Mouse (Mus musculus) ES-E14 (cell line): ENCODE data around the gene Gpsm2. TPM values are rescaled to one million over a fixed set of nuclear protein-coding genes. Genes with fewer than 3 reads are reported as not detected.

ENCODE experiments used
- DNase-seq: peaks from one replicate; pipeline ENCODE4 v3.0.0-alpha.2; 2013; ENCODE audit warnings: low read depth, low spot score
- H3K27ac ChIP-seq: 2 replicates; pipeline ENCODE4 v1.5.1; 2012; ENCODE audit warnings: low read depth, mild to moderate bottlenecking, low read length, moderate library complexity, mixed read lengths; ENCODE audit not compliant: poor library complexity, insufficient read depth, severe bottlenecking
- H3K36me3 ChIP-seq: 2 replicates; pipeline ENCODE4 v1.6.1; 2012; ENCODE audit warnings: mild to moderate bottlenecking, low read length, moderate library complexity, mixed read lengths; ENCODE audit not compliant: control insufficient read depth, poor library complexity, insufficient read depth, severe bottlenecking
- H3K4me1 ChIP-seq, 2 experiments: fragments of 150-350 bp in 1 of 2; sonication (generic) in 1 of 2; 2 replicates each; pipeline ENCODE4 v1.6.1; 2012; ENCODE audit warnings: low read length in 2 of 2, mild to moderate bottlenecking in 1 of 2, mixed read lengths in 1 of 2; ENCODE audit not compliant: control insufficient read depth in 2 of 2, insufficient read depth in 2 of 2, poor library complexity in 1 of 2
- H3K4me3 ChIP-seq, 2 experiments: fragments of 150-350 bp in 1 of 2; sonication (generic) in 1 of 2; 2 replicates each; pipeline ENCODE4 v1.5.1; 2012; ENCODE audit warnings: low read length in 2 of 2, low read depth in 1 of 2, mild to moderate bottlenecking in 1 of 2, mixed read lengths in 1 of 2; ENCODE audit not compliant: insufficient read depth in 1 of 2, poor library complexity in 1 of 2, severe bottlenecking in 1 of 2
- H3K9ac ChIP-seq: 2 replicates; pipeline ENCODE4 v1.6.1; 2012; ENCODE audit warnings: low read depth, mild to moderate bottlenecking, low read length, mixed read lengths; ENCODE audit not compliant: poor library complexity, insufficient read depth, severe bottlenecking
- H3K9me3 ChIP-seq: fragments of 150-350 bp; sonication (generic); 2 replicates; pipeline ENCODE4 v1.6.1; 2012; ENCODE audit warnings: low read depth, mild to moderate bottlenecking, low read length; ENCODE audit not compliant: control insufficient read depth, insufficient read depth
- CHD2 ChIP-seq: IDR thresholded peaks from 2 replicates; pipeline ENCODE4 v1.6.1; 2014; ENCODE audit warnings: mild to moderate bottlenecking, low read depth, low read length, inconsistent platforms
- HCFC1 ChIP-seq: IDR thresholded peaks from 2 replicates; pipeline ENCODE4 v1.6.1; 2012; ENCODE audit warnings: low read length, inconsistent platforms, borderline replicate concordance; ENCODE audit not compliant: insufficient read depth
- MAFK ChIP-seq: IDR thresholded peaks from 2 replicates; pipeline ENCODE4 v1.6.1; 2014; ENCODE audit warnings: mild to moderate bottlenecking, low read depth, low read length, inconsistent platforms; ENCODE audit not compliant: insufficient read depth
- ZC3H11A ChIP-seq: IDR thresholded peaks from 2 replicates; pipeline ENCODE4 v1.6.1; 2012; ENCODE audit warnings: low read depth, mild to moderate bottlenecking, inconsistent platforms, low read length, borderline replicate concordance
- ZNF384 ChIP-seq: IDR thresholded peaks from 2 replicates; pipeline ENCODE4 v1.6.1; 2012; ENCODE audit warnings: low read depth, low read length, inconsistent platforms
- in situ Hi-C, 2 experiments: fragments of 600-800 bp; cut with MboI; formaldehyde crosslinking; loops; one replicate each; pipeline ENCODE4 v1.15.1; 2025; ENCODE audit warnings: low sequenced_read_pairs in 2 of 2, inconsistent platforms in 1 of 2; ENCODE audit not compliant: unreplicated experiment in 2 of 2
- total RNA-seq: library from RNA; depleted of rRNA; stranded (reverse); fragments of 300-350 nt; gene quantifications from 2 replicates; pipeline ENCODE4 v1.2.3, GENCODE M21; 2012; rRNA removed

The Gpsm2 gene
- 10.5 and 16.2 TPM in 2 replicates for total RNA-seq

DNA sequence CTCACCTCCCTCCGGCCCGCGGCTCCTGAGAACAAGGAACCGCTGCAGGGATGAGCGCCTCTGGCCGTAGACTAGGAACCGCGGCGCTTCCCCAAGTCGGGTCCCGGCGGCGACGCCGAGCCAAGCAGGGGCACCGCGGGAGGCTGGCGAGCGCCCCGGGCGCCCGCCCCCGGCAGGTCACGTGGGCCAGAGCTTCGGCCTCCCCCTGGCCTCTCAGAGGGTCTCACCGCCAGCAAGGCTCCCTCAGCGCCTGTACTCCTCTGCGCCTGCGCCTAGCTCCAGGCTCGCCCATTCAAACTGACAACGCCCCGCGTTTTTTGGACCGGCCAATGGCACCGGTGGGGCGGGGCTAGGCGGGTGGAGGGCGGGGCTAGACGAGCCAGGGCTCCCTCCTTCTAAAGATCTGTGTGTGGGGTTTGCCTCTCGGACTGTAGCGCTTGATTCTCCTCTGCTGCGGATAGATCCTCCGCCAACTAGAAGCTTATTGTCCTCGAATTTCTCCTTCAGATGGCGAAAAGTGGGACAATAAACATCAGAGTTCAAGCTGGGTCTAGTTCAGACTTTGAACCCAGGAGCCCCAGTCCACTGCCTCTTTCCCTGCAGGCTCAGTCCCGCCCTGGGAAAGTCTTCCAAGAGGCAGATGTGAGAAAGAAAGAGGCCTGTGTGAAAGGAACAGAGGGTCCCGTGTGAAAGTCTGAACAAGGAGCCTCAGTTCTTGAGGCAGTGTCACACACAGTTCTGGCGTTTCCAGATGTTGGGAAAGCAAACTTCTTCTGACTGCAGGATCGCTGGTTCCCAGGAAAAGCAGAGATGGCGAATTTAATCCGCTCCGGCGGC, at the start of gene Gpsm2:
Gene Gpsm2, minus strand, starts transcription at position 274 of the 837 bp plus-strand sequence.
- Histone ChIP-seq H3K9ac (peak within 1 kb of the TSS; percentile 84), H3K27ac (peak within 1 kb of the TSS; percentile 24; the same call in 1 of the 2 replicates), H3K4me3 (peak within 1 kb of the TSS; percentile 77 to 92), H3K4me1 (no peaks in the 10 kb centered on the region), H3K9me3 (no peaks in the 10 kb centered on the region), H3K36me3 (no peaks in the 10 kb centered on the region)
- in situ Hi-C loops: no loop called here
- peak; percentile 96 for DNase-seq
- TF ChIP-seq ZNF384 (no peak), HCFC1 (0 out of 2 replicates have a peak, but pooled peaks have one; percentile 44), CHD2 (no peak)

DNA sequence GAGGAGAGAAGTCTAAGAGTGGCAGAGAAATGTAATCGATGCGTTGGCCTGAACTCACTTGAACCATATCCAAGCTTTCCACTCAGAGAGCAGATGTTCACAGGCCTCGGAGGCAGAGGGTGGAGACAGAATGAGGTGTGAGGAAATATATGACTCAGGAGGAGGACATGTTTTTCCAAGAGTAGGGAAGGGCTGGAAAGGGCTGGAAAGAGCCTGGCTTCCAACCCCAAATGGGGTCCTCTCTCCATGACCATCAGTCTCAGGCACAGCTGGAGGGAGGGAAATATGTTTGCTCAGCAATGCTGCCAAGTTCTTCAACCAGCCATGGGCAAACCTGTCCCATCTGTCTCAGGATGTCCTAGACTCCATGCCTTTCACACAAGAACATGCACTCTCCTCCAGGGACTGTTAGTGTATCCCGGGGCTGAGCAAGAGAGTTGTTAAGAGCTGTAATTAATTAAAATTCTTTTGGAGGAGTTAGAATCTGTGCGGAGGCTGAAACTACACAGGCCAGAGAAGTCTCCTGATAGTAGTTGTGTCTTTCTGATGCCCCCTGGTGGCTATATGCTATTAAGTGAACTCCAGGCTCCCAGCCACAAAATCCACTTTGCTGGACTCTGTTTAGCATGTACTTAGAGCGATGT, 48.7 kb upstream of the Gpsm2 start:
- Histone ChIP-seq H3K9me3 (no peaks in the 10 kb centered on the region), H3K9ac (no peak overlapping the region), H3K4me3 (no peak overlapping the region), H3K36me3 (no peaks in the 10 kb centered on the region), H3K27ac (no peak overlapping the region), H3K4me1 (no peaks in the 10 kb centered on the region; a peak in 1 of 4 replicates)
- TF ChIP-seq ZC3H11A (peak; percentile 38; the same call in 1 of the 2 replicates), HCFC1 (no peak), ZNF384 (no peak)
- in situ Hi-C loops: no loop called here
- DNase-seq: peak; percentile 54

DNA sequence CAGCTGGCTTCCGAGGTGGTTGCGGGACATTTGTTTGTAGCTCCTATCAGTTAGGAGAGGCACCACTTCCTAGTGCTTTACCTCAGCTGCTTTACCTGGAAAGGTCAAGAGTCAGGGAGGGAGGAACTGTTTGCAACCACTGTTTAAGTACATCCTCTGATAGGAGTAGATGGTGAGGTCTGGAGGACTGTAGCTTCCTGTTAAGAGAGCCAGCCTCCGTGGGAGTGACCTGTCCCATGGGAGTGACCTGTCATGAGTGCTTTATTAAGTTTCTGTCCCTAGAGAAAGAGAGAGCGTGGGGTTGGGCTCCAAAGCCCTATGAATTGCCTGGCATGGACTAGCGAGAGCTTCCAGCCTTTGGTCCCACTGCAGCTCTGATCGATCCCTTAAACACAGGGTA, 47.4 kb upstream of the Gpsm2 start:
- no peak overlapping the region for H3K9ac ChIP-seq
- DNase-seq: no peak
- H3K4me1 ChIP-seq: no peaks in the 10 kb centered on the region; a peak in 1 of 4 replicates
- no peaks in the 10 kb centered on the region for H3K36me3 ChIP-seq
- no peaks in the 10 kb centered on the region for H3K9me3 ChIP-seq
- TF ChIP-seq MAFK (no peak), HCFC1 (no peak), ZNF384 (no peak), ZC3H11A (no peak), CHD2 (no peak)
- no peak overlapping the region for H3K4me3 ChIP-seq
- H3K27ac ChIP-seq: no peak overlapping the region
- in situ Hi-C loops: no loop called here

DNA sequence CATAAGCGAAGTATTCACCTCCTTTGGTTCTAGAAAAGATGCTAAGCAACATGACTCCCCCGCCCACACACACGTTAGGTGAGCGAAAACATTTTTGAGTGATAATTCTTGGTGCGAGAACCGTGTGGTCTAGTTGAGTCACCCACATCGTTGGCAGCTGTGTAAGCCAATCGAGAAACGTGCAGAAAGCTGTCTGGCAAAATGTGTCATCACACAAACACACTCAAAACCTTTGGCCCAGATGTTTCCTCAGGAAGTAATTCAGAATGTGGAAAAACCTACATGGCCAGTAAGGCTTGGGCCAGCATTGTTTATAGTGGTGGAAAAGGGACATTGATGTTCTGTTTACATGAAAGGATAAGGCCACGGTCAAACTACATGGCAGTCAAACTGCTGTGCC, 45.3 kb upstream of the Gpsm2 start:
- Histone ChIP-seq H3K4me3 (no peak overlapping the region), H3K9ac (no peak overlapping the region)
- in situ Hi-C loops: no loop called here

More for the DNA sequence above, 45.3 kb upstream of the Gpsm2 start:
- H3K4me1 ChIP-seq: peaks cover 0 to 3% of the 10 kb centered on the region in 2 experiments; a peak in 2 of 4 replicates
- no peaks in the 10 kb centered on the region for H3K36me3 ChIP-seq
- no peak overlapping the region for H3K27ac ChIP-seq
- H3K9me3 ChIP-seq: no peaks in the 10 kb centered on the region
- no peak for DNase-seq
- TF ChIP-seq MAFK (no peak), HCFC1 (no peak), ZNF384 (no peak), CHD2 (no peak), ZC3H11A (no peak)
